8 mouse cellular contexts compared by ENCODE assay signal in the genomic region with DNA sequence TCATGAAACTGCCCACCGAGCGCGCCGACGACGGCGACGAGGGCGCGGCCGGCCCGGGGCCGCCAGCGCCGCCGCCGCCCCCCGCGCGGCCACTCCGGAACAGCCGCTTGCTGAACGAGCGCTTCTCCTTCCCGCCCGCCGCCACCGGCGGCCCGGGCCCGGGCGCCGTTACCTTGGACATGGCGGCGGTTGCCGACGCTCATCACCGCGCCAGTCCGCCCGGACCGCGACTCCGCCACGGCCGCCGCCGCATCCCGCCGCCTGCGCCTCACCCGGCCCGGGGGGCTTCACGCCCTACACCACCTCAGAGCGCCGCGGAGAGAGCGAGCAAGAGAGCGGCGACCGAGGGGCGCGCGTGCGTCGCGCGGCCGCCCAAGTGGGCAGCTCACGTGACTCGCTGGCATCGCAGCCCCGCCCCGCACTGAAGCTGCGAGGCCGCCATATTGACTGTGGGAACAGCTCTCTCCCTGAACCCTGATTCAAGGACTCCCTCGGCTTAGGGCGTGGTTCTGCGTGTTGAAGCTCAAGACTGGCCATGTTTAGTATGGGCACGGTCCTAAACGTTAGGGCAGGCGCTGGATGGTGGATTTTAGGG. TPM values are rescaled to one million over a fixed set of nuclear protein-coding genes. Genes with fewer than 3 reads are reported as not detected.
DNase-seq lines count a peak whose midpoint lies in the region; ATAC-seq and TF ChIP-seq lines count a peak whose summit lies in the region.

A gene (minus strand): TSS at position 181 of the 595 bp plus-strand sequence.

- H3K4me3 ChIP-seq in C2C12 (ENCODE audit: insufficient read depth, poor library complexity, severe bottlenecking) (peak within 1 kb of the TSS; percentile 64), myocyte (peak within 1 kb of the TSS; percentile 28)
- H3K4me3 ChIP-seq in erythroblast, embryonic 14.5 days (replicated peaks): peak within 1 kb of the TSS; percentile 86
- H3K4me3 ChIP-seq in heart, embryonic 11.5 days (ENCODE audit: low read depth, low read length): peak within 1 kb of the TSS; percentile 82
- H3K4me3 ChIP-seq in kidney, embryonic 16.5 days (ENCODE audit: low read length): peak within 1 kb of the TSS; percentile 68
- peak within 1 kb of the TSS; percentile 76 for H3K4me3 ChIP-seq in liver, adult 2 months (ENCODE audit: insufficient read depth, low read depth, low read length)

- DNase-seq in brain, embryonic 14.5 days (ENCODE audit: low read depth): peak; percentile 100
- peak; percentile 91 for DNase-seq in liver, adult 2 months (ENCODE audit: extremely low read depth, low read depth, low spot score)
- DNase-seq in splenic B cell, adult 2 months (ENCODE audit: low read depth, low spot score): peak; percentile 96

- peak within 1 kb of the TSS; percentile 80 for H3K27ac ChIP-seq in heart, embryonic 11.5 days (ENCODE audit: low read depth, low read length)
- H3K27ac ChIP-seq in kidney, embryonic 16.5 days (ENCODE audit: low read length): peak within 1 kb of the TSS; percentile 68; the same call in 1 of the 2 replicates
- H3K27ac ChIP-seq in liver, adult 2 months (replicated peaks; ENCODE audit: insufficient read depth, low read depth, low read length): no peak within 1 kb of the TSS

- TF ChIP-seq CTCF in C2C12 (IDR thresholded peaks at IDR 0.05; ENCODE audit: control insufficient read depth, insufficient read depth, insufficient read length): no peak
- TF ChIP-seq CTCF in brain, embryonic 14.5 days (IDR thresholded peaks at IDR 0.05; ENCODE audit: borderline replicate concordance, extremely low read depth, insufficient read depth, insufficient read length): no peak
- TF ChIP-seq CTCF in liver, adult 2 months (IDR thresholded peaks at IDR 0.05; ENCODE audit: low read depth, low read length): no peak

- H3K27me3 ChIP-seq in C2C12 (ENCODE audit: control insufficient read depth, insufficient read depth, insufficient read length) (no peaks in the 10 kb centered on the region), myocyte (ENCODE audit: control insufficient read depth, insufficient read depth, insufficient read length) (peaks cover 4% of the 10 kb centered on the region)
- H3K27me3 ChIP-seq in erythroblast, embryonic 14.5 days (ENCODE audit: control insufficient read depth): peaks cover 36% of the 10 kb centered on the region
- H3K27me3 ChIP-seq in heart, embryonic 11.5 days (ENCODE audit: control insufficient read depth, insufficient read depth, low read length): 0 out of 2 replicates have a peak, but pooled peaks cover 4% of the 10 kb centered on the region
- H3K27me3 ChIP-seq in kidney, embryonic 16.5 days (ENCODE audit: insufficient read depth, low read length): peaks cover 3% of the 10 kb centered on the region; the same call in 1 of the 2 replicates
- H3K27me3 ChIP-seq in liver, adult 2 months (ENCODE audit: control insufficient read depth, insufficient read depth, low read length): no peaks in the 10 kb centered on the region
- no peaks in the 10 kb centered on the region for H3K27me3 ChIP-seq in splenic B cell, adult 2 months (ENCODE audit: control insufficient read depth, insufficient read depth, low read length, poor library complexity, severe bottlenecking)

- H3K79me2 ChIP-seq in C2C12 (ENCODE audit: control insufficient read depth, insufficient read depth) (peaks cover 48% of the 10 kb centered on the region), myocyte (ENCODE audit: control insufficient read depth, insufficient read depth) (peaks cover 43% of the 10 kb centered on the region)
- H3K79me2 ChIP-seq in liver, adult 2 months (ENCODE audit: control insufficient read depth, insufficient read depth, low read length): peaks cover 10% of the 10 kb centered on the region; the same call in 1 of the 2 replicates

- H3K4me1 ChIP-seq in erythroblast, embryonic 14.5 days (ENCODE audit: control insufficient read depth): peaks cover 51% of the 10 kb centered on the region
- H3K4me1 ChIP-seq in heart, embryonic 11.5 days (ENCODE audit: control insufficient read depth, insufficient read depth, low read length): peaks cover 23% of the 10 kb centered on the region
- peaks cover 15% of the 10 kb centered on the region for H3K4me1 ChIP-seq in kidney, embryonic 16.5 days (ENCODE audit: insufficient read depth, low read length)
- 0 out of 2 replicates have a peak, but pooled peaks cover 3% of the 10 kb centered on the region for H3K4me1 ChIP-seq in liver, adult 2 months (ENCODE audit: control insufficient read depth, insufficient read depth, low read length)

- under 1% methylated on average over 66 of the region's 82 CpGs for WGBS in heart, embryonic 11.5 days (ENCODE audit: insufficient replicate concordance)
- 0% methylated on average over 80 of the region's 82 CpGs for WGBS in kidney, embryonic 16.5 days
- WGBS in liver, adult 2 months: under 1% methylated on average over 58 of the region's 82 CpGs

- peak within 1 kb of the TSS; percentile 85 for H3K9ac ChIP-seq in heart, embryonic 11.5 days (ENCODE audit: low read depth, low read length)
- peak within 1 kb of the TSS; percentile 81 for H3K9ac ChIP-seq in kidney, embryonic 16.5 days (replicated peaks; ENCODE audit: low read length)
- peak within 1 kb of the TSS; percentile 82 for H3K9ac ChIP-seq in liver, adult 2 months (ENCODE audit: low read depth, low read length)

- H3K79me3 ChIP-seq in C2C12 (ENCODE audit: low read depth): peaks cover 43% of the 10 kb centered on the region

- no peaks in the 10 kb centered on the region for H3K9me3 ChIP-seq in erythroblast, embryonic 14.5 days (ENCODE audit: control insufficient read depth, low read length)
- no peaks in the 10 kb centered on the region for H3K9me3 ChIP-seq in heart, embryonic 11.5 days (replicated peaks; ENCODE audit: control insufficient read depth, low read length)
- H3K9me3 ChIP-seq in kidney, embryonic 16.5 days (ENCODE audit: low read length): no peaks in the 10 kb centered on the region

- TF ChIP-seq POLR2A in brain, embryonic 14.5 days (IDR thresholded peaks at IDR 0.05; ENCODE audit: borderline replicate concordance, extremely low read depth, insufficient read depth, insufficient read length, poor library complexity, severe bottlenecking): peak; percentile 90
- 0 out of 2 replicates have a peak, but pooled peaks have one; percentile 29 for TF ChIP-seq POLR2A in liver, adult 2 months (IDR thresholded peaks at IDR 0.05; ENCODE audit: extremely low read depth, insufficient read depth, low read length)
- peak; percentile 86 for TF ChIP-seq POLR2A in myocyte (IDR thresholded peaks at IDR 0.05; ENCODE audit: insufficient read length, low read depth)

- peak; percentile 97 for ATAC-seq in heart, embryonic 11.5 days (replicated peaks; ENCODE audit: insufficient number of reproducible peaks, low FRiP score, low TSS enrichment)
- ATAC-seq in kidney, embryonic 16.5 days (ENCODE audit: low FRiP score, low TSS enrichment): peak; percentile 99

- H3ac ChIP-seq in C2C12 (ENCODE audit: control insufficient read depth, insufficient read length, low read depth): peak within 1 kb of the TSS; percentile 92
- H3ac ChIP-seq in myocyte (ENCODE audit: control insufficient read depth, insufficient read length): peak within 1 kb of the TSS; percentile 91

- H3K4me2 ChIP-seq in heart, embryonic 11.5 days: peak within 1 kb of the TSS; percentile 100
- peak within 1 kb of the TSS; percentile 97 for H3K4me2 ChIP-seq in kidney, embryonic 16.5 days (replicated peaks; ENCODE audit: low read depth, low read length)
- H3K4me2 ChIP-seq in myocyte (ENCODE audit: low read depth): peak within 1 kb of the TSS; percentile 96

- H3K36me3 ChIP-seq in C2C12 (ENCODE audit: control insufficient read depth, insufficient read depth) (peaks cover under 1% of the 10 kb centered on the region), myocyte (ENCODE audit: control insufficient read depth, insufficient read depth) (no peaks in the 10 kb centered on the region)
- peaks cover 21% of the 10 kb centered on the region for H3K36me3 ChIP-seq in erythroblast, embryonic 14.5 days (ENCODE audit: control insufficient read depth)
- H3K36me3 ChIP-seq in heart, embryonic 11.5 days (ENCODE audit: control insufficient read depth, insufficient read depth, low read length): no peaks in the 10 kb centered on the region
- no peaks in the 10 kb centered on the region for H3K36me3 ChIP-seq in kidney, embryonic 16.5 days (ENCODE audit: insufficient read depth, low read length)
- H3K36me3 ChIP-seq in liver, adult 2 months (ENCODE audit: control insufficient read depth, insufficient read depth, low read length): no peaks in the 10 kb centered on the region
- H3K36me3 ChIP-seq in splenic B cell, adult 2 months (ENCODE audit: control insufficient read depth, insufficient read depth, low read length, poor library complexity, severe bottlenecking): no peaks in the 10 kb centered on the region; the same call in 1 of the 2 replicates

TF ChIP-seq in C2C12, 6 proteins besides CTCF, POLR2A, EP300 and RAD21:
- TF ChIP-seq MAX (IDR thresholded peaks at IDR 0.05) (peak; percentile 46), USF1 (IDR thresholded peaks at IDR 0.05; ENCODE audit: low read depth) (peak; percentile 95), CEBPB (IDR thresholded peaks at IDR 0.05; ENCODE audit: low read depth) (no peak)

TF ChIP-seq in myocyte, 11 proteins besides CTCF, POLR2A, EP300 and RAD21:
- peak; percentile 89 for TF ChIP-seq POLR2AphosphoS2 (IDR thresholded peaks at IDR 0.05; ENCODE audit: insufficient read length, low read depth)
- TF ChIP-seq USF1 (IDR thresholded peaks at IDR 0.05; ENCODE audit: low read depth): peak; percentile 93
- TF ChIP-seq SRF (IDR thresholded peaks at IDR 0.05; ENCODE audit: control insufficient read depth, insufficient read length, low read depth): peak; percentile 80
- no peak for TF ChIP-seq E2F4 (IDR thresholded peaks at IDR 0.05; ENCODE audit: insufficient read depth)
- no peak for TF ChIP-seq MYOG (IDR thresholded peaks at IDR 0.05; ENCODE audit: control insufficient read depth in 1 of 3, insufficient read depth in 1 of 3, insufficient read length in 2 of 3, low read depth in 2 of 3)
TF ChIP-seq in myocyte: peak in this region for 3.

RNA-seq across cellular contexts. Expression of the gene that starts here (rescaled TPM):
- 4.8 TPM for polyA plus RNA-seq in C2C12 (2012; fragmentation: generic; extraction: Trizol)
- 10.1 and 13.2 TPM in 2 replicates for polyA plus RNA-seq in brain, embryonic 14.5 days (2012; rRNA removed)
- polyA plus RNA-seq in erythroblast, embryonic 14.5 days (2012): 0.05 and 0.07 TPM in 2 replicates
- 2.2 and 2.6 TPM in 2 replicates for polyA plus RNA-seq in heart, embryonic 11.5 days (2014; fragmentation: Nextera tagmentation; extraction: Ambion mirVana)
- 2.0 and 2.1 TPM in 2 replicates for polyA plus RNA-seq in kidney, embryonic 16.5 days (2015; fragmentation: Nextera tagmentation; extraction: Ambion mirVana)
- total RNA-seq in liver, adult 2 months (2014; rRNA removed): 4.5 and 5.7 TPM in 2 replicates
- 1.4 and 2.5 TPM in 2 replicates for polyA plus RNA-seq in liver, adult 2 months (2012; rRNA removed)
- polyA plus RNA-seq in myocyte (2012; fragmentation: generic; extraction: Trizol): 3.6 TPM

Comparison
In these comparisons a context has a peak if more than half of its experiments do, and no peak if none do; other contexts are left out.
1. H3K4me3 ChIP-seq: peak in every context shown above with its lines; median percentile 86 in erythroblast, embryonic 14.5 days; 82 in heart, embryonic 11.5 days; 76 in liver, adult 2 months; 68 in kidney, embryonic 16.5 days; 64 in C2C12; 28 in myocyte.
2. POLR2A ChIP-seq: peak in every context shown above with its lines; median percentile 90 in brain, embryonic 14.5 days; 86 in myocyte; 29 in liver, adult 2 months.